Mouse (Mus musculus): ENCODE results near the gene Zfp990.
A peak's percentile ranks its signal among the peaks of the same experiment; 100 is the strongest.
"Not testable (repeated sequence)": the region's sequence is repeated elsewhere in the genome, so short reads cannot be mapped to it uniquely, and the experiment has no call there.

The Zfp990 gene

GRCm38 (mm10) chr4:145510459-145510858, at the start of gene Zfp990:
TSS of gene Zfp990 (plus strand) at chr4:145510759.
- DNase-seq (ENCODE audit: low read depth, low spot score): not testable (repeated sequence)

GRCm38 (mm10) chr4:145463553-145464253, 46.9 kb upstream of the Zfp990 start:
- peak; percentile 90 for DNase-seq (ENCODE audit: low read depth, low spot score)

DNA sequence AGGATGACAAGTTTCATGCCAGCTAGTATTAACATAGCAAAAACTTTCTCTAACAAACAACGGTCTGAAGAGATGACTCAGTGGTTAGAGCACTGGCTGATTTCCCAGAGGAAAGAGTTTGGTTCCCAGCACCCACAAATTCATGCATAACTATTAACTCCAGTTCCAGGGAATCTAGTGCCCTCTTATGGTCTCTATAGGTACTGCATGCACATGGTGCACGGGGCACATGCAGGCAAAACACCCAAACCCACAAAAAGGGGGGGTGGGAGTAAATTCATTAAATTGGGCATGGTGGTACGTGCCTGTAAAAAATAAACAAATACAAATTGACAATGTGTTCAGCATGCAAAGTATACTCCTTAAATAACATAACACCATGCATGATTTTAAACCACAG, 32.4 kb upstream of the Zfp990 start:
- DNase-seq (ENCODE audit: low read depth, low spot score): peak; percentile 64

- not testable (repeated sequence) for DNase-seq (ENCODE audit: low read depth, low spot score)
These were observed 29.9 kb upstream of the Zfp990 start for GRCm38 (mm10) chr4:145480699-145481098.

DNA sequence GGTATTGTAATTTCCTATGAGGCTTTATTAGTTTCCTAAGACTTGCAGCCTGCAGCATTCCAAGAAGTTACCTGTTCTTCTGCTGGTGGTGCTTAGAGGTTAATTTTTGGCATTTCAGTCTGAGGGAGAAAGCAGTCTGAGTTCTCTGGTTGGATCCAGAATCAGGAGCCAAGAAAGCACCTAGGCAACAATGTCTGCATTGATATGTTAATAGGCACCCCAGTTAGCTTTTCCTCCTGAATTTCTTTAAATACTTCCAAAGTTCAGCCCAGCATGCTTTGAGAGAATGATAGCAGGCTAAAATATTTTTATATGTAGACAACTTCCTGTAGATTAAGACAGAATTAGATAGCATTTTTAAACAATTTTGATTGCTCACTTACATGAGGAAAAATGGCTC, 21.2 kb upstream of the Zfp990 start:
- peak; percentile 62 for DNase-seq (ENCODE audit: low read depth, low spot score)

GRCm38 (mm10) chr4:145492132-145492531, 18.4 kb upstream of the Zfp990 start:
- no peak for DNase-seq (ENCODE audit: low read depth, low spot score)

DNA sequence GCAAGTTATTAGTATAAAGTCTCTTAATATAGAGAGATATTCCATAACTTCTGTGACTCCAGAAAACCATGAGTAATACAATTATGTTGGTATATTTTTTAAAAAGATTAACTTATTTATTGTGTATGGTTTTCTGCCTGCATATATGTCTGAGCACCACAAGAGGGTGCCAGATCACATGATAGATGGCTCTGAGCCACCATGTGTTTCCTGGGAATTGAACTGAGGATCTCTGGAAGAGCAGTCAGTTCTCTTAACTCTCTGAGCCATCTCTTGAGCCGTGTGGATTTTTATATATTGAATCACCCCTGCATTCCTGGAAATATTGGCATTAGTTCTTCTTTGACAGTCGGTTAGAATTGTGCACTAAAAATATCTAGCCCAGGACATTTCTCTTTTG, 17.2 kb upstream of the Zfp990 start:
- DNase-seq (ENCODE audit: low read depth, low spot score): peak; percentile 79

GRCm38 (mm10) chr4:145514637-145515036, 4.1 kb downstream of the Zfp990 start:
- DNase-seq (ENCODE audit: low read depth, low spot score): peak; percentile 71

DNA sequence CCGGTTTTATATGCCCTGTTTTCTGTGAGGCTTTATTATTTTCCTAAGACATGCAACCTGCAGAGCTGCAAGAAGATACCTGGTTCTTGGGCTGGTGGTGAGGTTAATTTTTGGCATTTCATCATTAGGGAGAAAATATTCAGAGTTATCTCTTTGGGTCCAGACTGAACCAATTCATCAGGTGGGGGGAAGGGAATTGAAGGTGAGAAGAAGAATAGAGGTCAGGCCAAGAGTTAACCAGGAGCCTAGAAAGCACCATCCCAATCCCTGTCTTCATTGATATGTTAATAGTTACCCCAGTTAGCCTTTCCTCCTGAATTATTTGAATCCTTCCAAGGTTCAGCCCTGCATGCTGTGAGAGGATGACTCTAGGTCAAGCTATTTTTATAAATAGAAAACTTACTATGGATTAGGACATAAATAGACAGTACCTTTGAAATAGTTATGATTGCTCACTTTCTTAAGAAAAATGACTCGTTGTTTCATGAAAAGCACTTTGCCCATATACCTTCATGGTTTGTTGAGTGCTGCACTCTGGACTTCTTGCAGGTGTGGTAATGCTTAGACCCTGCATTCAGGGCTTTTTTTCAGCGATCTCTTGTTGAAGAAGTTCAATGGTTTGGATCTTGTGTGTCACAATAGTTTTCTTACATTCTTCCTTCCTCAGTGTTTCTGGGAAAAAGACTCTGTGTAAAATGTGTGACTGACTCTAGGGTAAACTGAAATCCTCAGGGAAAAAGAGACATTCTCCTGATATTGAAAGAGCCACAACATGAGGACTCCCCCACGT, 5.4 kb downstream of the Zfp990 start:
- DNase-seq (ENCODE audit: low read depth, low spot score): peak; percentile 86

DNA sequence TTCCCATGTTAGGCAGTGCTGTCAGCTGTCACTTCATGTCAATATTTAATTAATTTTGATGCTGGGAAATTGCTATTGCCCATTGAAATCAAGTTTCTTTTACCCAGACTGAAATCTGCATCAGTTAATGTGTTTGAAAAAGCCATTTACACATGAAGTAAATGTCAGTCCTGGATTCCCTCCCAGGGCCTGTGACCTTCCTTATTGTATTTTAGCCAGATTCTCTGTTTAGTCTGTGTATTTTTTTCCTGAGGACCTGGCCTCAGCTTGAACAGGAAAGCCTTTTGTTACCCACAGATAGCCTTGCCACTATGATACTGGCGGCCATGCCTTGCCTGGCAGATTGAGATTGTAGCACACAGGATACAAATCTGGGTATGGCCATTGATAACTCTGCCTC, 6.8 kb downstream of the Zfp990 start:
- peak; percentile 71 for DNase-seq (ENCODE audit: low read depth, low spot score)

GRCm38 (mm10) chr4:145543861-145544260, 33.3 kb downstream of the Zfp990 start:
- not testable (repeated sequence) for DNase-seq (ENCODE audit: low read depth, low spot score)

- DNase-seq (ENCODE audit: low read depth, low spot score): peak; percentile 73
These were observed 34.5 kb downstream of the Zfp990 start for GRCm38 (mm10) chr4:145545106-145545505.

- peak; percentile 61 for DNase-seq (ENCODE audit: low read depth, low spot score)
These were observed 35.3 kb downstream of the Zfp990 start for GRCm38 (mm10) chr4:145545734-145546349.

DNA sequence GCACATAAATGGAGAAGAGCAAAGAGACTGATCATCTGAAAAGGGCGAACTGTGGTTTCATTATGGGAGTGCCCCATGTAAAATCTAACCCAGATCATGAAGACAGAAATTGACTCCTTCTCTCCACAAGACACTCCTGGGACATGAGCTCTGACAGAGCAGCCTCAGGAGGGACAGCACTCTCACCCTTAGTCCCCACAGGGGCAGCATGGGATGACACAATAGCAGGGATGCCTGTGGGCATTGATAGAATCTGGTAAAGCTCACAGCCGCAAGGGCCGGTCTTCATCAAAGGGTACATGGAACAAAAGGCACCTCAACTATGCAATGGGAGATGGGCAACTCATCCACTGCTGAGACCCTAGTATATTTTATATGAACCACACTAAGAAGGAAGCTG, 35.9 kb downstream of the Zfp990 start:
- not testable (repeated sequence) for DNase-seq (ENCODE audit: low read depth, low spot score)

GRCm38 (mm10) chr4:145556680-145557079, 46.1 kb downstream of the Zfp990 start:
- peak; percentile 62 for DNase-seq (ENCODE audit: low read depth, low spot score)

- no peak for DNase-seq (ENCODE audit: low read depth, low spot score)
These were observed 49.0 kb downstream of the Zfp990 start for GRCm38 (mm10) chr4:145559505-145560099.

- DNase-seq (ENCODE audit: low read depth, low spot score): peak; percentile 63
These were observed 53.7 kb downstream of the Zfp990 start for GRCm38 (mm10) chr4:145564111-145564821.

GRCm38 (mm10) chr4:145570461-145570860, 59.9 kb downstream of the Zfp990 start:
- not testable (repeated sequence) for DNase-seq (ENCODE audit: low read depth, low spot score)

- DNase-seq (ENCODE audit: low read depth, low spot score): peak; percentile 35
These were observed 66.1 kb downstream of the Zfp990 start for GRCm38 (mm10) chr4:145576623-145577022.

DNA sequence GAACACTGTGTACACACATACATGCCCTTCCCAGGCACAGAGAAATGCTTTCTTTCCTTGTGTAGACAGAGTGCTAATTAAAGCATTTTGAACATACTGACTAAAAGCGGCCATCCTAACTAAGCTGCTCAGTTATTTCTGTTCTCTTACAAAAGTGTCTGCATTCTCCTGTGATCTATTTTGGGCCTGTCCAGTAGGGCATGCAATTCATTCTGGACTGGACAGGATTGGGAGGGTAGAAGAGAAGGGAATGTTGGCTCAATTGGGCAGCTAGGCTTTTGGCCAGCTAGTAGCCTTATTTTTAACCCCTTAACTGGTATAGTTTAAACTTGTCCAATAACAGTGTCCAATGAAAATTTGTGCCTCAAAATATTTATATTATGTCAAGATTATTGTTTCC, 69.8 kb downstream of the Zfp990 start:
- DNase-seq (ENCODE audit: low read depth, low spot score): not testable (repeated sequence)

DNA sequence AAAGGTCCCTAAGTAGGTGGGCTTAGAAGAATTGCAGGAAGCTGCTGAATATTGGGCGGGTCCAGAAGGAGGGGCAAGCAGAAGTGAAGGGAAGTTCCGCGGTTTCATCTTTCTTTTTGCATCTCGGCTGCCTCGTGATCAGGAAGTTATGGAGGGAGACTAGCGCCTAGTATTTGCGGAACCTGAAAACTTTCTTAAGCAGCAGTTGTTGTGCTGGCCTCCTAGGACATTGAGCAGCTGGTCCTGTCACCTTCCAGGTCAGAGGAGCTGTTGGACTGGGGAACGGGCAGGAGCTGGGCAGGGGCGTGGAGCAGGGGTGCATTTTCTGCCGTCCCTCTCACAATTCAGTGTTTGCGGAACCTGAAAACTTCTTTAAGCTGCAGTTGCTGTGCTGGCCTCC, 74.5 kb downstream of the Zfp990 start, which contains the start of gene Gm13212:
Gm13212 (plus strand) TSS at position 89 of the 400 bp plus-strand sequence.
- not testable (repeated sequence) for DNase-seq (ENCODE audit: low read depth, low spot score)
